Mouse (Mus musculus) cerebellum, adult 2 months (tissue): Measurements from ENCODE around the gene Limd1.

ENCODE experiments used
- CTCF ChIP-seq: fragments of 200-500 bp; IDR thresholded peaks from 2 replicates; pipeline ENCODE4 v1.5.1; 2011; ENCODE audit warnings: low read depth, mild to moderate bottlenecking, control low read depth, low read length, moderate library complexity, borderline replicate concordance; ENCODE audit not compliant: insufficient read depth
- POLR2A ChIP-seq: fragments of 200-500 bp; IDR thresholded peaks from 2 replicates; pipeline ENCODE4 v1.6.1; 2011; ENCODE audit warnings: low read length, control low read depth, borderline replicate concordance; ENCODE audit not compliant: insufficient read depth

DNA sequence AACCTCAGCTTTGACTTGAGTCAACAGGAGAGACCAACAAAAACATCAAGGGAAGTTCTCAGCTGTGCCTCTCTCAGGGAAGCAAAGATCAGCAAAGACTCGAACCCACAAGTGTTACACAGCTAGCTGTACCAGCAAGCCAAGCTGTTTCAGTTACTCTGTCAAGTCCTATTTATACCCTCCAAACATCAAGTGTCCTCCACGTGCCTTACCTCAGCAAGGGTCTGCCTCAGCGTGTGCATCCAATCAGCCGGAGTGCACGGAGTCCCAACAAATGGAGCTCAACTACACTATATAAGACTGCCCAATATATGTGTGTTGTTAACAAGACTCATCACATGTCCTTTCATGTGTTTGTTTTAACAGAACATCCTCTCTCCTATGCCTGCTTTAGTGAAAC is 48.0 kb downstream of the Limd1 start:
- TF ChIP-seq POLR2A (no peak), CTCF (no peak)
